Mouse (Mus musculus): ENCODE measurements around the gene Nol9.

Gene Nol9

DNA sequence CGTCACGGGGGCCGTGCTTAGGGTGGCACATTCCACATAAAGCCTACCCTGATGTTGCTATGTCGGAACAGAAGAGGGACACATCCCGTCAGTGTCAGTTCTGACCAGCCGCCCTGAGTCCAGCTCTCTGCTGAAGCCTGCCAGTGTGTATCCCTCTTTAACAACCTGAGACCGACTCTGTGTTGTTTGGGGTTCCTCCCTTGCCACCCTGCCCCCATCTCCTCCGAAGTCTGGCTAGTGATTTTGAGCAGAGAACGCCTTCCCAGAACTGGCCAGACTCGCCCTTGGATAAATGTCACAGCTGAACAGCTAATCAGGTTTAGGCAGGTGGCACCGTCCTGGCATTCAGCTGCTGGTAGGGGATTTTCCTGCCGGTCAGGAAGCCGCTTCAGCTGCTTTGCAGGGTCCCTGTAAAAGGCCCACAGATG is 28.4 kb upstream of the Nol9 start:
- DNase-seq (ENCODE audit: low read depth, low spot score) = no peak

- DNase-seq (ENCODE audit: low read depth, low spot score) = no peak
Observed at GRCm38 (mm10) chr4:152011171-152011760, 27.9 kb upstream of the Nol9 start.

GRCm38 (mm10) chr4:152012109-152012508 is 27.0 kb upstream of the Nol9 start:
- DNase-seq (ENCODE audit: low read depth, low spot score) = no peak

GRCm38 (mm10) chr4:152013036-152013813 is 25.9 kb upstream of the Nol9 start:
- DNase-seq (ENCODE audit: low read depth, low spot score) = no peak

GRCm38 (mm10) chr4:152019073-152019472 is 20.0 kb upstream of the Nol9 start:
- no peak for DNase-seq (ENCODE audit: low read depth, low spot score)

GRCm38 (mm10) chr4:152020024-152020423 is 19.1 kb upstream of the Nol9 start:
- DNase-seq (ENCODE audit: low read depth, low spot score) = no peak

DNA sequence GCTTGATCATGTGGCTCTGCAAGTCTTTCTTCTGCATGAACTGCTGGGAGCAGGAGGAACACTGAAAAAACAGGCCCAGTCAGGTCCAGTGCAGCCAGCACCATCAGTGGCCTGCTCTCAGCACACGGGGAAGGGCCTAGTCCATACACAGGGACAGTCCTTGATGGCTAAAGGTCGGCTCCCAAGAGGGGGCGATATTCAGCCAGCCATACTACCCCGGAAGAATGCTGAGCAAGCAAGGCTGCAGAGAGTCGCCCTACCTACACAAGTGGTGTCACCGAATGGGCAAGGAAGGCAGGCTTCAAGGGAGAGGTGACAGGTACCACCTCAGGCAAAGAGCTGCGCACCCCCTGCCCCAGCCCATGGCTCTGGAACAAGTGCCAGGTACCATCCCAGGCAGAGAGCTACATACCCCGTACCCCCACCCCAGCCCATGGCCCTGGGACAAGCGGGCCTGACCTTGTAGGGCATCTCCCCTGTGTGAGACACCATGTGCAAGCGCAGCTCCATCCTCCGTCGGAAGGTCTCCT is 17.5 kb upstream of the Nol9 start:
- no peak for DNase-seq (ENCODE audit: low read depth, low spot score)

GRCm38 (mm10) chr4:152022506-152022905 is 16.6 kb upstream of the Nol9 start:
- DNase-seq (ENCODE audit: low read depth, low spot score) = no peak

- DNase-seq (ENCODE audit: low read depth, low spot score) = no peak
Observed at GRCm38 (mm10) chr4:152024525-152024924, 14.6 kb upstream of the Nol9 start.

- no peak for DNase-seq (ENCODE audit: low read depth, low spot score)
Observed at GRCm38 (mm10) chr4:152026751-152027508, 12.2 kb upstream of the Nol9 start.

DNA sequence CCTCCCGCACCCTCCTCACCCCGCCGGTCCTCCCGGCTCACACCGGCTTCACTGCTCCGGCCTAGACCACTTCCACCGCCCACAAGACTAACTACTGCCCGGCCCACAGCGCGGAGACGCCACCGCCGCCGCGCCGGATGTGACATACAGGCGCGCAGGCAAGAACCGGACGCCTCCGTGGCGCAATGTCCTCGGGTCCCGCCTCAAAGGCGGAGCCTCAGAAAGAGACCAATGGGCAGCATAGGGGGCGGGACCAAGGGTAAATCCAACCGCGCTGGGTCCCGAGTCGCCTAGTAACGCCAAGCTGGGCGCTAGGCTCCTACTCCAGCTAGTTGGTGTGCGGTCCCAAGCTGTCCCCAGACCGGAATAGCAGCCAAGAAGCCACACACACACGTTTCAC is 11.6 kb upstream of the Nol9 start, which contains the start of gene Zbtb48:
Gene Zbtb48, minus strand, starts transcription at position 148 of the 400 bp plus-strand sequence.
- peak; percentile 96 for DNase-seq (ENCODE audit: low read depth, low spot score)

GRCm38 (mm10) chr4:152028456-152028855 is 10.7 kb upstream of the Nol9 start:
- DNase-seq (ENCODE audit: low read depth, low spot score) = no peak

GRCm38 (mm10) chr4:152029087-152029486 is 10.0 kb upstream of the Nol9 start:
- peak; percentile 60 for DNase-seq (ENCODE audit: low read depth, low spot score)

DNA sequence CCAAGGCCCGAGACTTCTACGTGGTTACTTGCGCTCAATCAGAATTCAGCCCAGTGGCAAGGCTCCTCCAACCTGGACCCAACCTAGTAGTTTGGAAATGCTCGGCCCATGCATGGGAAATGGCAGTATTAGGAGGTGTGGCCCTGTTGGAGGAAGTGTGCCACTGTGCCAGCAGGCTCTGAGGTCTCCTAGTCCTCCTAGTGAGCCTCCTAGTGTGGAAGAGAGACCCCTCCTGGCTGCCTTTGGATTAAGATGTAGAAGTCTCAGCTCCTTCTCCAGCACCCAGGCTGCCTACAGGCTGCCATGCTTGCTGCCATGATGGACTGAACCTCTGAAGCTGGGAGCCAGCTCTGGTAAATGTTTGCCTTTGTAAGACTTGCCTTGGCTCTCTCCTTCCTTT is 9.1 kb upstream of the Nol9 start:
- no peak for DNase-seq (ENCODE audit: low read depth, low spot score)

GRCm38 (mm10) chr4:152032922-152033321 is 6.2 kb upstream of the Nol9 start:
- DNase-seq (ENCODE audit: low read depth, low spot score) = no peak

DNA sequence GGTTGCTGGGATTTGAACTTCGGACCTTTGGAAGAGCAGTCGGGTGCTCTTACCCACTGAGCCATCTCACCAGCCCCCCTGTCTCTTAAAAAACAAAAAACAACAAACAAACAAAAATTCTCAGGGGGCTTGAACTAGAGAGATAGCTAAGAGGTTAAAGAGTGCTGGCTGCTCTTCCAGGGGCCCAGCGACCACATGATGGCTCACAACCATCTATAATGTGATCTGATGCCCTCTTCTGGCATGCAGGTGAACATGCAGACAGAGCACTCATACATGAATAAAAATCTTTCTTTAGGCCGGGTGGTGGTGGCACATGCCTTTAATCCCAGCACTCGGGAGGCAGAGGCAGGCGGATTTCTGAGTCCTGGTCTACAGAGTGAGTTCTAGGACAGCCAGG is 2.7 kb upstream of the Nol9 start:
- DNase-seq (ENCODE audit: low read depth, low spot score) = peak; percentile 26

DNA sequence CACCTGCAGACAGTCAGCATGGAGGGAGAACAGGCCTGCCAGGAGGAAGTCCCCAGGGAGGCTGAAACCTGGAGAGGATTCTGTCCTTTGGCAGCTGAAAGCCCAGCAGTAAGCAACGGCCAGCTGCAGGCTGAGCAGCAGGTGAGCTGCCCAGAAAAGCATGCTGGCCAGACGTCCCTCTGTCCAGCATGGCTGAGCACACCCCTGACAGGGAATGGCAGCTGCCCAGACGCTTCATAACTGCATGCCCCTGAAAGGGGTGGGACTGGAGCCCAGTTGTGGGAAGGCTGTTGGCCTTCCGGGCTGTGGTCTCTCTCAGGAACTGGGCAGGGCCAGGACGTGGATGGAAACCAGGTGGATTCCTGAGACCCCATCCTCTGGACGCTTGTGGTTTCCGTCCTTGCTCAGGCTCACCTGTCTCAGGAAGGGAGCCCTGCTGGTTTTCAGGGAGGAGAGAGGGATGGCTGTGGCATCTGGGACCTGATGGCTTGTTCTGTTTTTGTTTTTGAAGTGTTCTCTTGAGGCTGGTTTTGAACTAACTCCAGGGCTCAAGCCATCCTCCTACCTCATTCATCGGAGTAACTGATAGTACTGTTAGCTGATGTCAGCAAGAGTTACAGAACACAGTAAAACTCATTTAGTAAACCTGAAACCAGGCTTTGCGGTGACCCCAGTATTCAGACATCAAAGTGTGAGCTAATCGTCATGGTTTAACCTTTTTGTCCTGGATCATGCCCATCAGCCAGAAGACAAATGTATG is 716 bp upstream of the Nol9 start, which contains the start of gene Tas1r1:
Gene Tas1r1, minus strand, starts transcription at position 344 of the 760 bp plus-strand sequence.
- peak; percentile 51 for DNase-seq (ENCODE audit: low read depth, low spot score)

GRCm38 (mm10) chr4:152039831-152040310 is 750 bp downstream of the Nol9 start:
- no peak for DNase-seq (ENCODE audit: low read depth, low spot score)

- no peak for DNase-seq (ENCODE audit: low read depth, low spot score)
Observed at GRCm38 (mm10) chr4:152041924-152042641, 3.0 kb downstream of the Nol9 start.

- DNase-seq (ENCODE audit: low read depth, low spot score) = no peak
Observed at GRCm38 (mm10) chr4:152043171-152043570, 4.0 kb downstream of the Nol9 start.

GRCm38 (mm10) chr4:152044609-152045008 is 5.5 kb downstream of the Nol9 start:
- DNase-seq (ENCODE audit: low read depth, low spot score) = no peak
